Mouse (Mus musculus): ENCODE data around the gene Olfr222. TPM values are rescaled to one million over a fixed set of nuclear protein-coding genes. Genes with fewer than 3 reads are reported as not detected.
A peak's percentile ranks its signal among the peaks of the same experiment; 100 is the strongest.
"Not testable (repeated sequence)": the region's sequence is repeated elsewhere in the genome, so short reads cannot be mapped to it uniquely, and the experiment has no call there.

Gene Olfr222
- not detected in 2 replicates for polyA plus RNA-seq (2016; fragmentation: Nextera tagmentation; extraction: Ambion mirVana)

GRCm38 (mm10) chr11:59576135-59576534 lies at the start of gene Olfr222:
Gene Olfr222 (minus strand): TSS chr11:59576235.
- not testable (repeated sequence) for H3K4me1 ChIP-seq; H3K36me3 ChIP-seq; H3K27ac ChIP-seq (replicated peaks); DNase-seq (ENCODE audit: low spot score); H3K27me3 ChIP-seq (ENCODE audit: low read depth, poor library complexity, severe bottlenecking); H3K9me3 ChIP-seq (replicated peaks); H3K4me3 ChIP-seq

GRCm38 (mm10) chr11:59624017-59624630 lies 48.1 kb upstream of the Olfr222 start:
- Histone ChIP-seq H3K4me3 (no peak overlapping the region), H3K27me3 (ENCODE audit: low read depth, poor library complexity, severe bottlenecking) (no peaks in the 10 kb centered on the region), H3K9me3 (replicated peaks) (no peaks in the 10 kb centered on the region), H3K36me3 (no peaks in the 10 kb centered on the region), H3K4me1 (no peaks in the 10 kb centered on the region), H3K27ac (replicated peaks) (no peak overlapping the region)
- DNase-seq (ENCODE audit: low spot score), result peak; percentile 38
- 44% methylated on average over 6 of the region's 6 CpGs for WGBS

- H3K36me3 ChIP-seq, result no peaks in the 10 kb centered on the region
- no peaks in the 10 kb centered on the region for H3K4me1 ChIP-seq
- DNase-seq (ENCODE audit: low spot score), result no peak
- H3K4me3 ChIP-seq, result no peak overlapping the region
- H3K27ac ChIP-seq (replicated peaks), result no peak overlapping the region
- 80% methylated on average over 3 of the region's 3 CpGs for WGBS
- no peaks in the 10 kb centered on the region for H3K9me3 ChIP-seq (replicated peaks)
- H3K27me3 ChIP-seq (ENCODE audit: low read depth, poor library complexity, severe bottlenecking), result no peaks in the 10 kb centered on the region
Measured at GRCm38 (mm10) chr11:59622214-59622613, 46.2 kb upstream of the Olfr222 start.

- not testable (repeated sequence) for H3K27me3 ChIP-seq (ENCODE audit: low read depth, poor library complexity, severe bottlenecking); H3K4me3 ChIP-seq; DNase-seq (ENCODE audit: low spot score); H3K4me1 ChIP-seq; H3K9me3 ChIP-seq (replicated peaks); H3K36me3 ChIP-seq; H3K27ac ChIP-seq (replicated peaks)
- 96% methylated on average over 2 of the region's 2 CpGs for whole genome bisulfite sequencing
Measured at GRCm38 (mm10) chr11:59616986-59617385, 41.0 kb upstream of the Olfr222 start.

- H3K27ac ChIP-seq (replicated peaks), result no peak overlapping the region
- H3K4me1 ChIP-seq, result peaks cover 7% of the 10 kb centered on the region
- H3K36me3 ChIP-seq, result no peaks in the 10 kb centered on the region
- H3K4me3 ChIP-seq, result no peak overlapping the region
- 64% methylated on average over 4 of the region's 4 CpGs for WGBS
- H3K9me3 ChIP-seq (replicated peaks), result no peaks in the 10 kb centered on the region
- DNase-seq (ENCODE audit: low spot score), result no peak
- no peaks in the 10 kb centered on the region for H3K27me3 ChIP-seq (ENCODE audit: low read depth, poor library complexity, severe bottlenecking)
Measured at GRCm38 (mm10) chr11:59614120-59614519, 38.1 kb upstream of the Olfr222 start.

GRCm38 (mm10) chr11:59611646-59612045 lies 35.6 kb upstream of the Olfr222 start:
- DNase-seq (ENCODE audit: low spot score), result no peak
- Histone ChIP-seq H3K4me3 (no peak overlapping the region), H3K4me1 (peaks cover 7% of the 10 kb centered on the region), H3K36me3 (no peaks in the 10 kb centered on the region), H3K27me3 (ENCODE audit: low read depth, poor library complexity, severe bottlenecking) (no peaks in the 10 kb centered on the region), H3K9me3 (replicated peaks) (no peaks in the 10 kb centered on the region), H3K27ac (replicated peaks) (no peak overlapping the region)
- WGBS, result 86% methylated on average over 5 of the region's 5 CpGs

GRCm38 (mm10) chr11:59602287-59602686 lies 26.3 kb upstream of the Olfr222 start:
- Histone ChIP-seq H3K4me1 (no peaks in the 10 kb centered on the region), H3K27me3 (ENCODE audit: low read depth, poor library complexity, severe bottlenecking) (no peaks in the 10 kb centered on the region), H3K27ac (replicated peaks) (no peak overlapping the region), H3K4me3 (no peak overlapping the region), H3K36me3 (no peaks in the 10 kb centered on the region), H3K9me3 (replicated peaks) (no peaks in the 10 kb centered on the region)
- WGBS, result 81% methylated on average over 1 of the region's 1 CpGs
- DNase-seq (ENCODE audit: low spot score), result no peak

GRCm38 (mm10) chr11:59600872-59601271 lies 24.8 kb upstream of the Olfr222 start:
- no peak overlapping the region for H3K27ac ChIP-seq (replicated peaks)

GRCm38 (mm10) chr11:59599211-59599610 lies 23.2 kb upstream of the Olfr222 start:
- 82% methylated on average over 7 of the region's 7 CpGs for WGBS
- no peak overlapping the region for H3K27ac ChIP-seq (replicated peaks)
- no peaks in the 10 kb centered on the region for H3K9me3 ChIP-seq (replicated peaks)
- no peaks in the 10 kb centered on the region for H3K27me3 ChIP-seq (ENCODE audit: low read depth, poor library complexity, severe bottlenecking)
- no peak overlapping the region for H3K4me3 ChIP-seq
- H3K4me1 ChIP-seq, result no peaks in the 10 kb centered on the region
- no peaks in the 10 kb centered on the region for H3K36me3 ChIP-seq
- DNase-seq (ENCODE audit: low spot score), result no peak

More at GRCm38 (mm10) chr11:59600872-59601271, 24.8 kb upstream of the Olfr222 start:
- H3K36me3 ChIP-seq, result no peaks in the 10 kb centered on the region
- no peak for DNase-seq (ENCODE audit: low spot score)
- H3K4me3 ChIP-seq, result no peak overlapping the region
- H3K4me1 ChIP-seq, result no peaks in the 10 kb centered on the region
- H3K9me3 ChIP-seq (replicated peaks), result no peaks in the 10 kb centered on the region
- 92% methylated on average over 3 of the region's 3 CpGs for WGBS
- H3K27me3 ChIP-seq (ENCODE audit: low read depth, poor library complexity, severe bottlenecking), result no peaks in the 10 kb centered on the region

- Histone ChIP-seq H3K4me3 (no peak overlapping the region), H3K9me3 (replicated peaks) (no peaks in the 10 kb centered on the region), H3K4me1 (no peaks in the 10 kb centered on the region), H3K27ac (replicated peaks) (no peak overlapping the region), H3K36me3 (no peaks in the 10 kb centered on the region), H3K27me3 (ENCODE audit: low read depth, poor library complexity, severe bottlenecking) (no peaks in the 10 kb centered on the region)
- 89% methylated on average over 8 of the region's 8 CpGs for WGBS
- DNase-seq (ENCODE audit: low spot score), result no peak
Measured at GRCm38 (mm10) chr11:59596950-59597349, 20.9 kb upstream of the Olfr222 start.

GRCm38 (mm10) chr11:59596091-59596490 lies 20.1 kb upstream of the Olfr222 start:
- Histone ChIP-seq H3K27ac (replicated peaks) (no peak overlapping the region), H3K36me3 (no peaks in the 10 kb centered on the region), H3K27me3 (ENCODE audit: low read depth, poor library complexity, severe bottlenecking) (no peaks in the 10 kb centered on the region), H3K4me3 (no peak overlapping the region), H3K9me3 (replicated peaks) (no peaks in the 10 kb centered on the region), H3K4me1 (no peaks in the 10 kb centered on the region)
- DNase-seq (ENCODE audit: low spot score), result no peak
- 56% methylated on average over 4 of the region's 4 CpGs for WGBS

GRCm38 (mm10) chr11:59593189-59593588 lies 17.2 kb upstream of the Olfr222 start, which contains the start of gene Olfr223:
Gene Olfr223 (minus strand): TSS chr11:59593289.
- H3K4me1 ChIP-seq, result no peaks in the 10 kb centered on the region

GRCm38 (mm10) chr11:59589496-59589895 lies 13.5 kb upstream of the Olfr222 start:
- Histone ChIP-seq H3K9me3 (replicated peaks) (no peaks in the 10 kb centered on the region), H3K27me3 (ENCODE audit: low read depth, poor library complexity, severe bottlenecking) (no peaks in the 10 kb centered on the region), H3K4me3 (no peak overlapping the region), H3K27ac (replicated peaks) (no peak overlapping the region), H3K36me3 (no peaks in the 10 kb centered on the region), H3K4me1 (no peaks in the 10 kb centered on the region)
- 89% methylated on average over 8 of the region's 8 CpGs for WGBS
- no peak for DNase-seq (ENCODE audit: low spot score)

More at GRCm38 (mm10) chr11:59593189-59593588, 17.2 kb upstream of the Olfr222 start, which contains the start of gene Olfr223:
- WGBS, result 88% methylated on average over 6 of the region's 6 CpGs
- Histone ChIP-seq H3K36me3 (no peaks in the 10 kb centered on the region), H3K27me3 (ENCODE audit: low read depth, poor library complexity, severe bottlenecking) (no peaks in the 10 kb centered on the region), H3K27ac (replicated peaks) (no peak within 1 kb of the TSS), H3K9me3 (replicated peaks) (no peaks in the 10 kb centered on the region), H3K4me3 (no peak within 1 kb of the TSS)
- no peak for DNase-seq (ENCODE audit: low spot score)
